Mouse (Mus musculus) urinary bladder, postnatal 10 days (tissue): ENCODE measurements around the gene Mreg.

ENCODE experiments used
- DNase-seq: peaks from one replicate; pipeline ENCODE4 v3.0.0; 2022; ENCODE audit warnings: low spot score

Mreg gene

GRCm38 (mm10) chr1:72226887-72227481 is 14.9 kb upstream of the Mreg start:
- DNase-seq: no peak

- DNase-seq: no peak
These were observed 14.2 kb upstream of the Mreg start for GRCm38 (mm10) chr1:72226172-72226886.

- DNase-seq: peak; percentile 28
These were observed 13.6 kb upstream of the Mreg start for GRCm38 (mm10) chr1:72225720-72226171.

GRCm38 (mm10) chr1:72225054-72225718 is 13.1 kb upstream of the Mreg start:
- DNase-seq: no peak

- no peak for DNase-seq
These were observed 7.9 kb upstream of the Mreg start for GRCm38 (mm10) chr1:72220008-72220407.

- no peak for DNase-seq
These were observed 7.0 kb upstream of the Mreg start for GRCm38 (mm10) chr1:72219116-72219515.

GRCm38 (mm10) chr1:72218626-72219025 is 6.5 kb upstream of the Mreg start:
- DNase-seq: no peak

GRCm38 (mm10) chr1:72216761-72217160 is 4.7 kb upstream of the Mreg start:
- no peak for DNase-seq

GRCm38 (mm10) chr1:72215174-72215573 is 3.1 kb upstream of the Mreg start:
- no peak for DNase-seq

- no peak for DNase-seq
These were observed 2.4 kb upstream of the Mreg start for GRCm38 (mm10) chr1:72214470-72214961.

GRCm38 (mm10) chr1:72213954-72214353 is 1.8 kb upstream of the Mreg start:
- no peak for DNase-seq

GRCm38 (mm10) chr1:72210803-72211679 is 1.1 kb downstream of the Mreg start:
- DNase-seq: no peak

GRCm38 (mm10) chr1:72208095-72208494 is 4.0 kb downstream of the Mreg start:
- no peak for DNase-seq

- no peak for DNase-seq
These were observed 7.0 kb downstream of the Mreg start for GRCm38 (mm10) chr1:72205113-72205512.

- DNase-seq: no peak
These were observed 8.9 kb downstream of the Mreg start for GRCm38 (mm10) chr1:72203204-72203603.

- DNase-seq: no peak
These were observed 9.4 kb downstream of the Mreg start for GRCm38 (mm10) chr1:72202705-72203104.

- no peak for DNase-seq
These were observed 10.0 kb downstream of the Mreg start for GRCm38 (mm10) chr1:72202068-72202467.

GRCm38 (mm10) chr1:72201126-72201525 is 11.0 kb downstream of the Mreg start:
- no peak for DNase-seq

GRCm38 (mm10) chr1:72198142-72198806 is 13.8 kb downstream of the Mreg start:
- no peak for DNase-seq

GRCm38 (mm10) chr1:72196626-72197359 is 15.3 kb downstream of the Mreg start:
- no peak for DNase-seq

- no peak for DNase-seq
These were observed 16.0 kb downstream of the Mreg start for GRCm38 (mm10) chr1:72196123-72196522.
